Mouse (Mus musculus) CH12.LX (cell line): ENCODE measurements at regions not wholly inside any gene's neighbourhood (a gene's known extent, or its start where the extent isn't known, plus 50 kb on each side); places are given as distances from the start of the nearest gene placed in this dataset.

Experiments
- CHD1 ChIP-seq: IDR thresholded peaks from 2 replicates; pipeline ENCODE4 v1.6.1; 2012; ENCODE audit warnings: low read depth, low read length, improper control_type of control experiment, inconsistent platforms
- CHD2 ChIP-seq: IDR thresholded peaks from 2 replicates; pipeline ENCODE4 v1.6.1; 2011; ENCODE audit warnings: low read length, improper control_type of control experiment
- CTCF ChIP-seq, 2 experiments: IDR thresholded peaks in 1 of 2; conservative IDR thresholded peaks in 1 of 2; 2 replicates each; pipeline ENCODE4 v1.5.1; 2011 to 2012; ENCODE audit warnings: low read depth in 2 of 2, low read length in 2 of 2, improper control_type of control experiment in 1 of 2, inconsistent platforms in 1 of 2, mild to moderate bottlenecking in 1 of 2, moderate library complexity in 1 of 2
- JUND ChIP-seq: conservative IDR thresholded peaks from 2 replicates; pipeline ENCODE4 v1.6.1; 2011; ENCODE audit warnings: low read depth, low read length, improper control_type of control experiment
- KAT2A ChIP-seq: IDR thresholded peaks from 2 replicates; pipeline ENCODE4 v1.6.1; 2012; ENCODE audit warnings: low read length, improper control_type of control experiment, inconsistent platforms; ENCODE audit not compliant: insufficient replicate concordance
- NRF1 ChIP-seq: IDR thresholded peaks from 2 replicates; pipeline ENCODE4 v1.6.1; 2014; ENCODE audit warnings: low read depth, mild to moderate bottlenecking, inconsistent platforms, low read length, improper control_type of control experiment, moderate library complexity
- POLR2A ChIP-seq: IDR thresholded peaks from 2 replicates; pipeline ENCODE4 v1.6.1; 2011; ENCODE audit warnings: low read depth, mild to moderate bottlenecking, improper control_type of control experiment, low read length
- SIN3A ChIP-seq: IDR thresholded peaks from 2 replicates; pipeline ENCODE4 v1.6.1; 2012; ENCODE audit warnings: low read length, improper control_type of control experiment, inconsistent platforms
- UBTF ChIP-seq: IDR thresholded peaks from 2 replicates; pipeline ENCODE4 v1.6.1; 2012; ENCODE audit warnings: low read depth, mild to moderate bottlenecking, inconsistent platforms, low read length, improper control_type of control experiment, moderate library complexity
- USF1 ChIP-seq: IDR thresholded peaks from 2 replicates; pipeline ENCODE4 v1.6.1; 2014; ENCODE audit warnings: low read depth, mild to moderate bottlenecking, inconsistent platforms, low read length, improper control_type of control experiment
- ZMIZ1 ChIP-seq: IDR thresholded peaks from 2 replicates; pipeline ENCODE4 v1.6.1; 2012; ENCODE audit warnings: low read depth, mild to moderate bottlenecking, inconsistent platforms, low read length, improper control_type of control experiment

- no peak for TF ChIP-seq JUND
- no peak for TF ChIP-seq USF1
- TF ChIP-seq POLR2A, result no peak
- no peak for TF ChIP-seq NRF1
- TF ChIP-seq CHD2, result no peak
- no peak for TF ChIP-seq KAT2A
- no peak for TF ChIP-seq CTCF (conservative IDR thresholded peaks at IDR 0.05 in 1 of 2, IDR thresholded peaks at IDR 0.05 in 1 of 2; ENCODE audit: low read depth in 2 of 2, low read length in 2 of 2)
- no peak for TF ChIP-seq ZMIZ1
- no peak for TF ChIP-seq CHD1
- no peak for TF ChIP-seq UBTF
- no peak for TF ChIP-seq SIN3A
Measured at GRCm38 (mm10) chr12:71569662-71570061, 260.0 kb downstream of the Dact1 start.
